Mouse (Mus musculus): Measurements from ENCODE around the gene Frat1. TPM values are rescaled to one million over a fixed set of nuclear protein-coding genes. Genes with fewer than 3 reads are reported as not detected.

Frat1 gene
- polyA plus RNA-seq (2017; shearing (Covaris generic)) = 10 to 100 TPM in 2 of 3 experiments, 1 to 10 TPM in 1; 7.8 to 24.9 (median 21.2) TPM

DNA sequence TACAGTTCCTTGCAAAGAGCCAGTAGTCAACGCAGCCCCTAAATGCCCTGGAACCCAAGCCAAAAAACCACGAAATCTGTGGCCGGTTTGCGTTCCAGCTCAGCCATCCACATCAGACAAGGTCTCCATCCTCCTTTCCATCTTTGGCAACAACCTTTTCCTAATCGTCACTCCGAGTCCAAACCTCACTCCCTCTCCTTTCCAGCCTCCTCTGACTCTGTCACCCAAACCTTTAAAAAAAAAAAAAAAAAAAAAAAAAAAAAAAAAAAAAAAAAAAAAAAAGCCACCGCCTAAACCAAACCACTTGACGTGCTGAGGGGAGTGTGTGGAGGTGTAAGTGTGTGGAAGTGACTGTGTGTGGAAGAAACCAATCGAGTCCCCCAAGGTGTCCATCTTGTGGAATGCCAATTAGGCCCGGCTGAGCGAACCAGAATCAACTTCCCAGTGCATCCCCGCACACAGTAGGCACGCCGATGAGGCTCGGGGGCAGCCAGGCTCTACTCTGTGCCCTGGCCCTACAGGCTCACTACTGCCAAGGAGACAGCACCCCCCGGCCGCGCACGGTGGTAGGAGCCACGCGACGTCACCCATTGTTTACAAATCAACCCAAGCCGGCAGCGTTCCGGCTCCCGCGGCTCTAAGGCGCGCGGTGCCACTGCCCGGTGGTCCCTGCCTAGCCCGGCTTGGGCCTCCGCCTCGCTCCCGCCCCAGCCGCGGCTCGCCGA lies at the start of gene Frat1:
Frat1 (plus strand) TSS at position 590 of the 725 bp plus-strand sequence.
- peak; percentile 89 for ATAC-seq

- ATAC-seq = no peak
Observed at GRCm38 (mm10) chr19:41786896-41787295, 42.9 kb upstream of the Frat1 start.

DNA sequence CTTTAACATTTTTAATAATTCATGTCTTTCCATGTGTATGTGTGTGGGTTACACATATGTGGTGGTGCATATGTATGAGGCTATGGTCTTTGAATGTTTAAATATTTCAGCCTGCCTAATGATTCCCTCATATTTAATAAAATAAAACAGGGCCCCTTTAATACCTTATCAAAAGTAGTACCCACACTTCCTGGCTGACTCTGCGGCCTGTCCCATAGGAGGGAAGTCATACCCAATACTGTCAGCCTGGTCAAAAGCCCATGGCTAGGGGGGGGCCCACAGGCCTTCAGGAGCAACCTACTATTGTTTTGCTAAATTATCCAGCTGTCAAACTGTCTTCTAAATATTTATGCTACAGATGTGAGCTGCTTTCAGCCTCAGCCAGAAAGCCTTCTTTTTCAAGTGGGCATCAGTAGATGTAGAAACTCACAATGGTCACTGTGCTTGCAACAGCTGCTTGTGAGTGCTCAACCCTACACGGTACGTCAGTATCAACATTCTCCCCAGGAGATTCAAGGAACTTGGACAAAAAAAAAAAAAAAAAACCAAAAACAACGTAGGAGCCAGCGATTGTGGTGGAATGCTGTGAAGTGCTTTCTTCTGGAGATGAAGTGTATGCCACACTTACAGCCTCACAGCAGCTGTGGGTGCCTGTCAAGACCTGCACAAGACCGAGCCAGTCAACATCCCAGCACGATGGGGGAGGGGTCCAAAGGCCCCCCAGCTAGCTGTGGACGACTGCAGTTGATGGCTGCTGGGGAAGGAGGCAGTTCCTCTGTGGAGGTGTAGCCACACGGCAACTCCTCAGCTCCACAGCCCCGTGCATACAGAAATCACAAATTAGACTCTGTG lies 40.4 kb upstream of the Frat1 start:
- no peak for ATAC-seq

DNA sequence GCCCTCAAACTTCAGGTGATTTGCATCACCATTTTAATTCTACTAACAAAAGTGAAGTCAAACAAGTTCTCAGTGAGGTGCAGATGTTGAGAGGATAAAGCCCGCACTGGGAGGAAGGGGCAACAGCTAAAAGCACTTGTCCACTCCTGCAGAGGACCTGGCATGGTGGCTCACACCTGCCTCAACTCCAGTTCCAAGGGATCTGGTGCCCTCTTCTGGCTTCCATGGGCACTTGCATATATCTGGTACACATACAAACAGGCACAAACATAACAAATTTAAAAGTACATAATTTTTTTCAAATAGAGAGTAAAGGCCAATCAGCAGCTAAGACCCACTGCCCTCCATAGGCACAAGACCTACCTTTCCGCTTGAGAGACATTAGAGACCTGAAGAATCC lies 38.4 kb upstream of the Frat1 start:
- no peak for ATAC-seq

DNA sequence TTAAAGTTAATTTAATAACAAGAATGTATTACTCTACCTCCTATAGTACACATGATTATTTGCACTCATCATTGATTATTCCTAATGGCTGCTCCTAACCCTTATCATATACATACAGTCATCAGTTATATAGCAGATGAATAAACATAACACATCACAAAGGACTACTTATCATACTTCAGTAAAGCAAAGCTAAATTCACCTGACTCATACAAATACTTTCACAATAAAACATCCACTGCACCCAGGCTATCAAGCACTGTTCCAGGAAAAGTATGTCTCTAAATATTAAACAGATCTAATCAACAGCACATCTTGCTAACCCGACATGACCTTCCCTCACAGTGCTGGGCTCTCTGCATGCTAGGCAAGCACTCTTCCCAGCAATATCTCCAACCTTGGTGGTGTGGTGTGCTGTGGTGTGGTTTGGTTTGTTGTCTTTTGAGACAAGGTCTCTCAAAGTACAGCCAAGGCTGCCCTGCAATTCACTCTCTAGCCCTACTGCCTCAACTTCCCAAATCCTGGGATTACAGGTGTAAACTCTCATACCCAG lies 36.8 kb upstream of the Frat1 start:
- ATAC-seq = no peak

DNA sequence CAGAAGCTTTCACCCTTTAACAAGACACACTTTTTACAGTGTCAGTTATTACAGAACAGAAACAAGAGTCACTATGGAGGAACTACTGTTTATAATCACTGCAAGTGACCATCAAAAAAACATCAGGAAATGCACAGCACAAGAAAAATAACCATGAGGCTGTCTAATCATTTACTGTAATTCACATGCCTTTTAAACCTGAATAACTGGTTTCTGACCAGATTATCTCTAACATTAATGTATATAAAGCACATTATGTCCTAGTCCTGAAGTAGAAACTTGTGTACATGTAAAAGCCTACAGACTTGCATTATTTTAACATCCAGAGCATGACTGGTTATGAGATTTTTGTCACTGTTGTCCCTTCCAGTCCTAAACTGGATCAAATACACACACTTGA lies 35.8 kb upstream of the Frat1 start:
- ATAC-seq = no peak

DNA sequence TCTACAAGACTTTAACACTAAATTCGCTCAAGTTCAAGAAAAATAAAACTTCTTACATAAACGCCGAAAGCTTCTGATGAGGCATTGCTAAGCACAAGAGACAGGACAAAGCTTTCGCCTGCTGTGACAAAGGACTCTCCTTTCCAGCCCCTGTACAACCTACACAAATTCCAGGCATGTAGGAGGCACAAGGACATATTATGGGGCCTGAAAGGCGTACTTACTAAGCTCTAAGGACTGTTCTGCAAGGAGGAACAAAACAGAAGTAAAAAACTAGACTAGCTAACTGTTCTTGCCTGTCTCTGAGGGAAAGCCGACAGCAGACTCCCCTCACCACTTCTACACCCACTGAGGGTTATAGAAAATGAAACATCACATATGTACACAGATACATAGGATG lies 34.9 kb upstream of the Frat1 start:
- no peak for ATAC-seq

DNA sequence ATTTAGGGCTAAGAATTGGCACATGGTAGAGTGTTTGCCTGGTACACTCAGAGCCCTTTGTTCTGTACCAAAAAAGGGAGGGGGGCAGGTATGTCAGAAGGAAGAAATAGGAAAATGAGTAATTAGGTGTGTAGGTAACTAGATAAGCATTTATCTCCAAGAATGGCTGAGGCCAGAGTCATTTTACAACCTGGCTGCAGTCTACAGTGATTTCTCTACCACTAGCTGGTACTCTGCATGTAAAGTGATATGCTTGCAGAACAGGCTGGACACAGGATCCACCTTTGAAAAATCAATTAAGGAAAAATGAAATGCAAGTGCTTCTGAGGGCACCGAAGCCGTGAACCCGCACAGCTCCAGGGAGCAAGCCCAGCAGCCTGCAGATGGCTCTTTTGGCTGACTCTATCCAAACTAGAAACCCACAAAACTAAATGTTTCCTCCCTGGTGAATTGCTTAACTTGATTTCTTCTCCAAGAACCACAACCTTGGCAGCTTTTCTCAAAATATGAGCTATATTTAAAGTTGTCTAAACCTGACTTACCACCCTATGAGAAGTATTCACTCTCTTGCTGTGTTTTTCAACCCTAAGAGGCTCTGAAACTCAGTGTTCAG lies 33.5 kb upstream of the Frat1 start:
- no peak for ATAC-seq

DNA sequence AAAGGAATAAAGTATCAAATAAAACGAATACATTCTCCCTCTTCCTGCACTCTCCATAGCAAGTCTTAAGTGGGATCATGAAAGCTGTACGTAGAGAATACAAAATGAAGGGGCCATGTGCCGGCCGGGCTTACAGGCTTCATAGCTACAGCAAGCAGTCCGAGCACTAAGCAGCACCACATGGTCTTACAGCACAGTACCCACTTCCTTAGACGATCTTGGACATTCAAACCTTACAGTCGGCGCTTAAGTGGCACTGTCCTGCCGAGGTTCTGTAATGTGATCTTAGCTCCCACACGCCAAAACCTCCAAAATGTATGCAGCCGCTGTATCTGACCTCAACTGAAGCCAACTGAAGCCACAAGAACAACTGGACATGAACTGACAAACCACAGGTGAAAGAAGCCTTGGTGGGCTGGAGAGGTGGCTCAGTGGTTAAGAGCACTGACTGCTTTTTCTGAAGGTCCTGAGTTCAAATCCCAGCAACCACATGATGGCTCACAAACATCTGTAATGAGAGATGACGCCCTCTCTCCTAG lies 32.9 kb upstream of the Frat1 start:
- no peak for ATAC-seq

DNA sequence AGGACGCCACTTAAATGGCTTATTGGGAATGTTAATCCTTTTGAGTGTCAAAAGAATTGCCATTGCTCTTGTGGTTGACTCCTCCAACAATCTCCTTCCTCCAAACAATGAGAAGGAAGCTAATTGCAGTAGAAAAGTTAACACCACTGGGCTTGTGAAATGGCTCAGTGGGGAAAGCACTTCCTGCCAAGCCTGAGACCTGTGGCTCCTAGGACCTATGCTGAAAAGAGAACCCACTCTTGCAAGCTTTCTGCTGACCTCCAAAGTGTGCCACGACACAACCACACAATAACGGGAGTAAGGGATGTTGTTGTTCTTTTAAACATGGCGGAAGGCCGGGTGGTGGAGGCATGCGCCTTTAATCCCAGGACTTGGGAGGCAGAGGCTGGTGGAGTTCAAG lies 32.2 kb upstream of the Frat1 start:
- no peak for ATAC-seq

DNA sequence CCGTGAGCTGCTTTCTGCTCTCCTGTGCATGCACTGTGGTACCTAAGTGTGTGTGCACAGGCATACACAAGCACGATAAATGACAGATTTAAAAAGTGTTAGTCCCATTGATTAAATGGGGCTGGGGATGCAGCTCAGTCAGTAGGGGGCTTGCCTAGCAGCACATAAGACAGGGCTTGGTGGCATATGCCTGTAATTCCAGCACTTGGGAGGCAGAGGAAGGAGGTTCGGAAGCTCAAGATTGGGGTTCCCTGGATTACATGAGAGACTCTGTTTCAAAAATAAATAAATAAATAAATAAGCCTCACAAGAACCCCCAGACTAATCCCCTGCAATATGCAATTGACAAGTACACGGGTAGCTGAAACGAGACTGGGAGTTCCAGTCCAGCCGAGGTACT lies 29.3 kb upstream of the Frat1 start:
- ATAC-seq = no peak

GRCm38 (mm10) chr19:41800986-41801741 lies 28.6 kb upstream of the Frat1 start:
- ATAC-seq = peak; percentile 1

GRCm38 (mm10) chr19:41801742-41802369 lies 27.9 kb upstream of the Frat1 start, which contains the start of gene Arhgap19:
Gene Arhgap19, minus strand, starts transcription at chr19:41802047.
- ATAC-seq = peak; percentile 99

DNA sequence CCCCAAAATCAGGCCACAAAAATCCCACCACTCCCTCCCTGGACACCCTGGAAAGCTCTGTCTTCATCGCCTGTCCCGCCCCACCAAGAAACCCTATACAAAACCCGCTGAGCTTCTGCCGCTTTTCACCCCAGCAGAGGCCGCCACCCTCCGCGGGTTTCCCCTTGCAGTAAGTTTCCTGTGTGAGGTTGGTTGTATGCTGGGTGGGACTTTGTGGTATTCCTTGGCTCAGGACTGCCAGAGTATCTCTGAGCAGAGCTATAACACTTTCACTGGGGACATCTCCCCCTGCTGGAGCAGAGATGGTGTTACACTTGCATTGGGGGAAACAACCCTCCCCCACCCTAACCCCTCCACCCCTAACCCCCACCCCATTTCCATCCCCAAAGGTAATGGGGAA lies 26.4 kb upstream of the Frat1 start:
- ATAC-seq = no peak

GRCm38 (mm10) chr19:41805831-41806230 lies 23.9 kb upstream of the Frat1 start:
- ATAC-seq = no peak

GRCm38 (mm10) chr19:41807497-41807896 lies 22.3 kb upstream of the Frat1 start:
- ATAC-seq = no peak

DNA sequence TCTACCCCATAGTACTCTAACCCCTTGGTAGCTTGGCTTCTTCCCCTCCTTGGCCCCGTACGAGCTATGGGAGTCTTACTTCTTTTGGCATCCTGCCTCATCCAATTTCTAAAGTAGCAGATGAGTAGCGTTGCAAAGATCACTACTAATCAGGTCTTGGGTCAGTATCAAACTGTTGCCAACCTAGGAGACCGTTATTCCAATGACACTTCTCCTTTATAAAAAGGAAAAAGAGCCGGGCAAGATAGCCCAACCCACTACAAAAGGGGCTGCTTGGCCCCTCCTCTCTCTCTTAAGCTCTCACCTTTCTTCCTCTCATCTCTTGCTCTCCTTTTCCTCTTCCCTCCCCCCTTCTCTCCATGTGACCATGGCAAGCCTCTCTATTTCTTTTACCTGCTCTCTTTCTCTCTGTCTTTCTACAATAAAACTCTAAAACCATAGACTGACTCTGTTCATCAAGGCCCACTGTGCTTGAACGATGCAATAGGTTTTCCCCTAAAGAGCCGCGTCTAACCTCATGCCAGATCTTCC lies 21.6 kb upstream of the Frat1 start:
- no peak for ATAC-seq

GRCm38 (mm10) chr19:41810074-41810473 lies 19.7 kb upstream of the Frat1 start:
- ATAC-seq = no peak

- no peak for ATAC-seq
Observed at GRCm38 (mm10) chr19:41812525-41812924, 17.2 kb upstream of the Frat1 start.

DNA sequence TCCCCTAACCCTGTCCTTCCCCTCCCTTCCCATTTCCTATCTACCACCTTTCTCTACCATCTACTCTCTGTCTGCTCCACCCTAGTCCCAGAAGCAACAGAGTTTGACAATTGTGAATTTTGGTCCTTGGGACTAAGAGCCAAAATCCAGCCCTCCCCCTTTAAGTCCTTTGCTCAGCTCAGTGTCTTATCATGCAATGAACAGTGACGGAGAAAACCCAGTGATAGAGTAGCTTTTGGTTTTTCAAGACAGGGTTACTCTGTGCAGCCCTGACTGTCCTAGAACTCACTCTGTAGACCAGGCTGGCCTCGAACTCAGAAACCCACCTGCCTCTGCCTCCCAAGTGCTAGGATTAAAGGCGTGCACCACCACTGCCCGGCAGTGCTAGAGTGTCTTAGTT lies 16.4 kb upstream of the Frat1 start:
- no peak for ATAC-seq

GRCm38 (mm10) chr19:41816410-41816809 lies 13.4 kb upstream of the Frat1 start:
- ATAC-seq = no peak
